Mouse (Mus musculus): ENCODE measurements around the gene Gal3st3. TPM values are rescaled to one million over a fixed set of nuclear protein-coding genes. Genes with fewer than 3 reads are reported as not detected.

The Gal3st3 gene
- polyA plus RNA-seq, 1 experiment from 2014 or later: 7.7 TPM

DNA sequence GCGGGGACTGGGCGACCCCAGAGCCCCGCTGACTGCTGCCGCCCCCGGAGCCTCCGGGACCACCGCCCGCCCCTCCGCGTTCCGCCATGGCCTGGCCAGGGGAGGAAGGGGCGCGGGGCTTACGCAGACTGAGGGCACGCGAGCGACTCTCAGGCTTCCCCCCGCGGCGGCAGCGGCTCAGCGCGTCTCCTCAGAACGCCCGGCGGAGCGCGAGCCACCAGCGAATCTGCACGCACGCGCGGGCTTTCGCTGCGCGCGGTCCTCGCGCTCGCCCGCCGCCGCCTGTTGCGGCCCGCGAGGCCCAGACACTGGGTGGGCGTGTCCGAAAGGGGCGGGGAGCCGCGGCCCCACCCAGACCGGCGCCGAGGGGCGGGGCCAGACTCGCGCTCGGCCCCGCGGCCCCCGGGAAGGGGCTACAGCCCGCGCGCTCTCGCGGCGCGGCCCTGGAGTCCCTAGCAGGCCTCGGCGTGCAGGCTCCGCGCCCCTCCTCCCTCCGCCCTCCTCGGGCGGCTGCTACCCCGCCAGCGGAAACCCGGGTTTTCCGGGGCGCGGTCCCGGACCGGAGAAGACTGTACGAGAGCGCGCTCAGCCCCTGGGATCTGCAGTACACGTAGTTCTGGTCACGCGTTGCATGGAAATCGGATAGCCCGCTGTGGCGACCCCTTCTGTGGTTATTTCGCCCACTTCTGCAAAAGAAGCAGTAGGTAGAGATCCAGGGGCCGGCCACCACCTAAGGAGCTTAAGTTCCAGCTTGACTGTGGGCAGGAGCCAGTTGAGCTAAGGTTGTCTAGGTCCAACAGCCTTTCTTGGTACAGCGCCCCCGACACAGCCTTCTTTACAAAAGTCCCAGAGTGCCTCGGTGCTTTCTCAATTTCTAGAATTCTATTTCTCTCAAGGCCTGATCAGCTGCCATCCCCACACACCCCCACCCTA is 25.1 kb upstream of the Gal3st3 start, which contains the start of gene Pacs1:
Gene Pacs1 (minus strand): TSS at position 319 of the 933 bp plus-strand sequence.
- ATAC-seq (replicated peaks; ENCODE audit: extremely low read depth, insufficient read depth, low FRiP score): peak; percentile 89
- peaks cover 30% of the 10 kb centered on the region for H3K4me1 ChIP-seq (ENCODE audit: control insufficient read depth, insufficient read depth, low read length)

DNA sequence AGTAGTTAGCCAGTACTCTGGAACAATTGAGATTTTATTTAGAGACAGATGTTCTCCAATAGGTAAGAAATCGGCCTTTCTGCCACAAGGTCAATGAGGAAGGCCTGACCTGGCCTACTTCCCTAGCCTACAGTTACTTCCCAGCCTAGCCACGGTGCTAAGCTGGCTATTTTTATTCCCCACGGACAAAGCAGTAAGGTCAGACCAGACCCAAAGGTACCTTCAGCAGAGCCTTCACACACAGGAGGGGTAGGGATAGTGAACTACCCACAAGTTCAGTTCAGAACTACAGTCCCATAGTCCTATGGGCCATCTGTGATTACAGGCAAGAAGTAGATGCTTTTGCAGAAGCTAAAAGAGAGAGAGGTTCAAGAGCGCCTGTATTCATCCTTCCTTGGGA is 24.2 kb upstream of the Gal3st3 start:
- Histone ChIP-seq H3K4me2 (ENCODE audit: low read depth, low read length) (peak overlapping the region; percentile 94; the same call in 1 of the 2 replicates), H3K4me1 (ENCODE audit: control insufficient read depth, insufficient read depth, low read length) (peaks cover 29% of the 10 kb centered on the region), H3K9ac (ENCODE audit: low read length) (peak overlapping the region; percentile 96), H3K27me3 (ENCODE audit: control insufficient read depth, insufficient read depth, low read length) (no peaks in the 10 kb centered on the region), H3K27ac (ENCODE audit: low read length) (peak overlapping the region; percentile 95), H3K4me3 (ENCODE audit: low read length) (no peak overlapping the region; the same call in 1 of the 2 replicates), H3K9me3 (replicated peaks; ENCODE audit: control insufficient read depth, low read length) (no peaks in the 10 kb centered on the region), H3K36me3 (ENCODE audit: control insufficient read depth, insufficient read depth) (peaks cover 25% of the 10 kb centered on the region)
- 43% methylated on average over 4 of the region's 4 CpGs for WGBS
- no peak for ATAC-seq (replicated peaks; ENCODE audit: extremely low read depth, insufficient read depth, low FRiP score)

More for the DNA sequence above, 25.1 kb upstream of the Gal3st3 start, which contains the start of gene Pacs1:
- peak within 1 kb of the TSS; percentile 98 for H3K4me3 ChIP-seq (ENCODE audit: low read length)
- peak within 1 kb of the TSS; percentile 95 for H3K27ac ChIP-seq (ENCODE audit: low read length)
- peak within 1 kb of the TSS; percentile 96 for H3K9ac ChIP-seq (ENCODE audit: low read length)
- peak within 1 kb of the TSS; percentile 94 for H3K4me2 ChIP-seq (ENCODE audit: low read depth, low read length)
- H3K36me3 ChIP-seq (ENCODE audit: control insufficient read depth, insufficient read depth): peaks cover 18% of the 10 kb centered on the region
- under 1% methylated on average over 66 of the region's 97 CpGs for WGBS
- no peaks in the 10 kb centered on the region for H3K9me3 ChIP-seq (replicated peaks; ENCODE audit: control insufficient read depth, low read length)
- no peaks in the 10 kb centered on the region for H3K27me3 ChIP-seq (ENCODE audit: control insufficient read depth, insufficient read depth, low read length)

DNA sequence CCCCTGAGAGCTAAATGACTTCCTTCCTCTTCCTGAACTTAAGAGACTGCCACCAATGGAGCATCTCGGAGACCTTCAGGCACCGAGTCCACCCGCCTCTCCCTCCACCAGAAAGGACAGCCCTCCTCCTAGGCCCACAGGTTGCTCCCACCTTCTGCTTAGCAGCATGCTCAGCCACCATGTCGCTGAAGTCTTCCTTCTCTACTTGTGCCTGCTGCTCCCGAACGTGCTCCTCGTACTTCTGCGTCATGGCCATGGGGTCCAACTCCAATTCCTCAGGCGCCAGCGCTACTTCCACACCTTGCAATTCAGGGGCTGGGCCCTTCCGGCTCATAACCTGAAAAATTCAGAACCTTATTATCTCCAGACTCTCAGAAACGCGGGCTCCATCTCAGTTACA is 23.5 kb upstream of the Gal3st3 start:
- no peak for ATAC-seq (replicated peaks; ENCODE audit: extremely low read depth, insufficient read depth, low FRiP score)
- Histone ChIP-seq H3K36me3 (ENCODE audit: control insufficient read depth, insufficient read depth) (peaks cover 32% of the 10 kb centered on the region), H3K4me1 (ENCODE audit: control insufficient read depth, insufficient read depth, low read length) (peaks cover 25% of the 10 kb centered on the region), H3K27ac (ENCODE audit: low read length) (peak overlapping the region; percentile 95; the same call in 1 of the 2 replicates), H3K9ac (ENCODE audit: low read length) (no peak overlapping the region), H3K4me3 (ENCODE audit: low read length) (no peak overlapping the region), H3K27me3 (ENCODE audit: control insufficient read depth, insufficient read depth, low read length) (no peaks in the 10 kb centered on the region), H3K9me3 (replicated peaks; ENCODE audit: control insufficient read depth, low read length) (no peaks in the 10 kb centered on the region), H3K4me2 (ENCODE audit: low read depth, low read length) (no peak overlapping the region)
- 86% methylated on average over 13 of the region's 13 CpGs for WGBS

DNA sequence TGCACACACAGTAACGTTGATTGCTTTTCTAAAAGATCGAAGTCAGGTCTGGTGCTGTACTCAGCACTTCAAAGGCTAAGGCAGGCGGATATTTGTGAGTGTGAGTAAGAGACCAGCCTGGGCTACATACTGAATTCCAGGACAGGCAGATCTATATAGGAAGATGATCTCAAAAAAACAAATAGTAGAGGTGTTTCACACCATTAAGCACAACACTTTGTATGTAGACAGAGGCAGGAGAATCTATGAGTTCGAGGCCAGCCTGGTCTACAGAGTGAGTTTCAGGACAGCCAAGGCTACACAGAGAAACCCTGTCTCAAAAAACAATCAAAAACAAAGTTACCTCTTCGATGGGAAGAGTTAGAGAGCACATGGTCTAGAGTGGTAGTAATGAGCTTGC is 22.4 kb upstream of the Gal3st3 start:
- Histone ChIP-seq H3K9ac (ENCODE audit: low read length) (no peak overlapping the region), H3K4me1 (ENCODE audit: control insufficient read depth, insufficient read depth, low read length) (peaks cover 25% of the 10 kb centered on the region), H3K4me2 (ENCODE audit: low read depth, low read length) (no peak overlapping the region), H3K9me3 (replicated peaks; ENCODE audit: control insufficient read depth, low read length) (no peaks in the 10 kb centered on the region), H3K4me3 (ENCODE audit: low read length) (no peak overlapping the region), H3K36me3 (ENCODE audit: control insufficient read depth, insufficient read depth) (peaks cover 36% of the 10 kb centered on the region), H3K27ac (ENCODE audit: low read length) (no peak overlapping the region), H3K27me3 (ENCODE audit: control insufficient read depth, insufficient read depth, low read length) (no peaks in the 10 kb centered on the region)
- no peak for ATAC-seq (replicated peaks; ENCODE audit: extremely low read depth, insufficient read depth, low FRiP score)
- WGBS: 90% methylated on average over 5 of the region's 5 CpGs

DNA sequence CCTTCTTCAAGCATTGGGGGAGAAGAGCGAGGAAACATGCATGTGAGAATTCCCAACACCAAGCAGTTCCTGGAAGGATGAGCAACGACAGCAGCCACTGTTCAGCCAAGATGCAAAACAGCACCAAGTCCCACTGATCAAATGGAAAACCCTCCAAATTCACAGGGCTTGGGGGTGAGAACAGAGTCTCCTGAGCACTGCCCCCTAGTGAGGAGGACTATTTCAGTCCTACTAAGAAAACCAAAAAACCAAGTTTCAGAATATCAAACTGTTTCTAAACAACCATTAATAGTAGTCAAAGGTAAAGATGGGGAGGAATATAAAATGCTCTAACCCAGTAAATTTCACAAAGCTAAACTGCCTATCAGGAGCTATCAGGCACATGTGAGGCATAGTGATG is 21.6 kb upstream of the Gal3st3 start:
- H3K27me3 ChIP-seq (ENCODE audit: control insufficient read depth, insufficient read depth, low read length): no peaks in the 10 kb centered on the region
- H3K9me3 ChIP-seq (replicated peaks; ENCODE audit: control insufficient read depth, low read length): no peaks in the 10 kb centered on the region
- peaks cover 39% of the 10 kb centered on the region for H3K36me3 ChIP-seq (ENCODE audit: control insufficient read depth, insufficient read depth)
- no peak overlapping the region for H3K27ac ChIP-seq (ENCODE audit: low read length)
- no peak overlapping the region for H3K4me3 ChIP-seq (ENCODE audit: low read length)
- H3K4me2 ChIP-seq (ENCODE audit: low read depth, low read length): no peak overlapping the region
- no peak for ATAC-seq (replicated peaks; ENCODE audit: extremely low read depth, insufficient read depth, low FRiP score)
- WGBS: 79% methylated on average over 2 of the region's 2 CpGs
- no peak overlapping the region for H3K9ac ChIP-seq (ENCODE audit: low read length)
- peaks cover 22% of the 10 kb centered on the region for H3K4me1 ChIP-seq (ENCODE audit: control insufficient read depth, insufficient read depth, low read length)

DNA sequence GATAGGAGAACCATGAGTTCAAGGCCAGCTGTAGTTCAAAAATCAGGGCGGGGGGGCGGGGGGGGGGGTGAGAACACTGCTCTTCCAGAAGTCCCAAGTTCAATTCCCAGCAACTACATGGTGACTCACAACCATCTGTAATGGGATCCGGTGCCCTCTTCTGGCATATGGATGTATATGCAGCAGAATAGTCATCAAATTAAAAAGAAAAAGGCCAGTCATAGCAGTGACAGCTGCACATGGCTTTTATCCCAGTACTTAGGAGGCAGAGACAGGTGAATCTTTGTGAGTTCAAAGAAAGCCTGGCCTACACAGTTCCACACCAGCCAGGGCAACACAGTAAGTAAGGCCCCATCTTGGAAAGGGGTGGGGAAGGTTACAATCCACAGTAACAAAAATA is 21.0 kb upstream of the Gal3st3 start:
- Histone ChIP-seq H3K9ac (ENCODE audit: low read length) (no peak overlapping the region), H3K9me3 (replicated peaks; ENCODE audit: control insufficient read depth, low read length) (no peaks in the 10 kb centered on the region), H3K4me2 (ENCODE audit: low read depth, low read length) (no peak overlapping the region), H3K36me3 (ENCODE audit: control insufficient read depth, insufficient read depth) (peaks cover 39% of the 10 kb centered on the region), H3K4me1 (ENCODE audit: control insufficient read depth, insufficient read depth, low read length) (peaks cover 16% of the 10 kb centered on the region), H3K4me3 (ENCODE audit: low read length) (no peak overlapping the region), H3K27me3 (ENCODE audit: control insufficient read depth, insufficient read depth, low read length) (no peaks in the 10 kb centered on the region), H3K27ac (ENCODE audit: low read length) (no peak overlapping the region)
- no peak for ATAC-seq (replicated peaks; ENCODE audit: extremely low read depth, insufficient read depth, low FRiP score)
- whole genome bisulfite sequencing: 92% methylated on average over 3 of the region's 3 CpGs

DNA sequence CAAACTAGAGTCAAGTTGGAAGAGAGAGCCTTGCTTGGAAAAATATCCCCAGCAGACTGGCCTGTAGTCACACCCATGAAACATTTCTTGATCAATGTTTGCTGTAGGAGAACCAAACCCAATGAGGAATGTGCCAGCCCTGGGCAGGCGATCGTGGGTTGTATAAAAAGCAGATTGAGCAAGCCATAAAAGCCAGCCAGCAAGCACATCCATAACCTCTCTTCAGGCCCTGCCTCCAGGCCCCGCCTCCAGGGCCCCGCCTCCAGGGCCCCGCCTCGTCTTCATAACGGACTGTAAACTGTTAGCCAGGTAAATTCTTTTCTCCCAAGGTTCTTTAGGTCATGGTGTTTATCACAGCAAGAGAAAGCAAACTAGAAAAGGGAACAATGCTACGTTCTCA is 19.8 kb upstream of the Gal3st3 start:
- no peak for ATAC-seq (replicated peaks; ENCODE audit: extremely low read depth, insufficient read depth, low FRiP score)
- Histone ChIP-seq H3K4me3 (ENCODE audit: low read length) (no peak overlapping the region), H3K4me1 (ENCODE audit: control insufficient read depth, insufficient read depth, low read length) (peaks cover 14% of the 10 kb centered on the region), H3K27ac (ENCODE audit: low read length) (no peak overlapping the region), H3K9me3 (replicated peaks; ENCODE audit: control insufficient read depth, low read length) (no peaks in the 10 kb centered on the region), H3K4me2 (ENCODE audit: low read depth, low read length) (no peak overlapping the region), H3K27me3 (ENCODE audit: control insufficient read depth, insufficient read depth, low read length) (no peaks in the 10 kb centered on the region), H3K9ac (ENCODE audit: low read length) (no peak overlapping the region), H3K36me3 (ENCODE audit: control insufficient read depth, insufficient read depth) (peaks cover 48% of the 10 kb centered on the region)
- WGBS: 84% methylated on average over 8 of the region's 8 CpGs

DNA sequence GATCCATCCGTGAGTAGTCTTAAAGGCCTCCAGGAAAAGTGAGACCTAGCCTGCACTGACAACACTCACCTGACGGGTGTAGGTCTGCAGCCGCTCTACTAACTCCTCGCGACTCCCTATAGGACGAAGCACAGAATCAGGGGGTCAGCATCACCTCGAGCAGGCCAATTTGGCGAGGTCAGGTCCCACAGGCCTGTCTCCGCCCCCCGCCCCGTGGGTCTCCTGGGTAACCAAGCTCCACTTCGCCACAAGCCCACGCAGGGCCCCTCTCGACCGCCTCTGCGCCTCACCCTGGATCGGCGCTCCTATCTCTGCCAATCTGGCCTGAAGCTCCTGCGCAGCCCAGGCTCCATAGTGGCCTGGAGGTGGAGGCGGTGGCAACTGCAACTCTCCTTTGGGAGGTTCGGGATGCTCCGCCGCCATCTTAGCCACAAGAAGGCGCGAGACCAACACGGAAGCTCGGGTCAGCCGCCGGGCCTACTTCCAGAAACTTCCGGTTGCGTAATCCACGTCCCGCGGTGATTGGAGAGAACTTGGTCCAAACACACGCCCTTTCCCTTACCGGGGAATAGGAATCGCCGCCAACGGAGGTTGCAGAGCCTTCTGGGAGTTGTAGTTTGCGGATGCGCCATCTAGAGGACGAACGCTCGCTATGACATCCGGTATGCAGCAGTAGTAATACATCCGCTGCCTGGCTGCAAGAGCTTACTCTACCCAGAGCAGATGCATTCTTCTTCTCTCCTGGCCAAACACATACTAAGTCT is 3.0 kb upstream of the Gal3st3 start, which contains the start of gene Sf3b2:
Gene Sf3b2 (minus strand): TSS at position 484 of the 764 bp plus-strand sequence.
- peak within 1 kb of the TSS; percentile 91 for H3K9ac ChIP-seq (ENCODE audit: low read length)
- no peaks in the 10 kb centered on the region for H3K9me3 ChIP-seq (replicated peaks; ENCODE audit: control insufficient read depth, low read length)
- peaks cover 21% of the 10 kb centered on the region for H3K4me1 ChIP-seq (ENCODE audit: control insufficient read depth, insufficient read depth, low read length)
- no peaks in the 10 kb centered on the region for H3K27me3 ChIP-seq (ENCODE audit: control insufficient read depth, insufficient read depth, low read length)
- WGBS: under 1% methylated on average over 46 of the region's 46 CpGs
- H3K4me2 ChIP-seq (ENCODE audit: low read depth, low read length): peak within 1 kb of the TSS; percentile 85
- H3K36me3 ChIP-seq (ENCODE audit: control insufficient read depth, insufficient read depth): peaks cover 19% of the 10 kb centered on the region
- peak within 1 kb of the TSS; percentile 83 for H3K4me3 ChIP-seq (ENCODE audit: low read length)
- ATAC-seq (replicated peaks; ENCODE audit: extremely low read depth, insufficient read depth, low FRiP score): peak; percentile 96
- peak within 1 kb of the TSS; percentile 86 for H3K27ac ChIP-seq (ENCODE audit: low read length)

Data from heart, embryonic 16.5 days (tissue).